Mouse (Mus musculus): ENCODE results near the gene 1700025G04Rik. TPM values are rescaled to one million over a fixed set of nuclear protein-coding genes. Genes with fewer than 3 reads are reported as not detected.

1700025G04Rik gene
- total and polyA plus RNA-seq, 3 experiments, result 0.16 TPM; not detected in 2

- TF ChIP-seq TAL1 (conservative IDR thresholded peaks at IDR 0.05; ENCODE audit: low read depth, low read length), result no peak
- TF ChIP-seq POLR2AphosphoS5 (IDR thresholded peaks at IDR 0.05; ENCODE audit: insufficient replicate concordance, low read depth, low read length), result no peak
- no peak for TF ChIP-seq GATA2 (IDR thresholded peaks at IDR 0.05; ENCODE audit: borderline replicate concordance, low read depth, low read length)
- TF ChIP-seq CTCF (IDR thresholded peaks at IDR 0.05; ENCODE audit: low read depth, low read length), result no peak
- no peak for TF ChIP-seq GATA1 (IDR thresholded peaks at IDR 0.05; ENCODE audit: borderline replicate concordance, low read length)
- H3K27me3 ChIP-seq (ENCODE audit: insufficient read depth, low read length), result no peaks in the 10 kb centered on the region
- no peaks in the 10 kb centered on the region for H3K4me1 ChIP-seq (ENCODE audit: insufficient read depth, low read depth, low read length)
- H3K36me3 ChIP-seq (replicated peaks), result no peaks in the 10 kb centered on the region
- no peak overlapping the region for H3K4me3 ChIP-seq (ENCODE audit: low read depth, low read length)
- peaks cover 45% of the 10 kb centered on the region for H3K9me3 ChIP-seq (replicated peaks)
- DNase-seq (ENCODE audit: low spot score) (no peak), ATAC-seq (ENCODE audit: extremely low read depth, insufficient number of reproducible peaks, low FRiP score, poor library complexity, severe bottlenecking) (no peak)
Measured at GRCm38 (mm10) chr1:151968126-151968525, 121.8 kb downstream of the 1700025G04Rik start.

GRCm38 (mm10) chr1:151964811-151965210, 125.1 kb downstream of the 1700025G04Rik start:
- ATAC-seq (ENCODE audit: extremely low read depth, insufficient number of reproducible peaks, low FRiP score, poor library complexity, severe bottlenecking), result no peak
- peaks cover 43% of the 10 kb centered on the region for H3K9me3 ChIP-seq (replicated peaks)
- no peak for DNase-seq (ENCODE audit: low spot score)
- H3K4me3 ChIP-seq (ENCODE audit: low read depth, low read length), result no peak overlapping the region
- H3K27me3 ChIP-seq (ENCODE audit: insufficient read depth, low read length), result no peaks in the 10 kb centered on the region
- no peaks in the 10 kb centered on the region for H3K36me3 ChIP-seq (replicated peaks)
- H3K4me1 ChIP-seq (ENCODE audit: insufficient read depth, low read depth, low read length), result no peaks in the 10 kb centered on the region
- TF ChIP-seq GATA1 (IDR thresholded peaks at IDR 0.05; ENCODE audit: borderline replicate concordance, low read length) (no peak), GATA2 (IDR thresholded peaks at IDR 0.05; ENCODE audit: borderline replicate concordance, low read depth, low read length) (no peak), CTCF (IDR thresholded peaks at IDR 0.05; ENCODE audit: low read depth, low read length) (no peak), TAL1 (conservative IDR thresholded peaks at IDR 0.05; ENCODE audit: low read depth, low read length) (no peak), POLR2AphosphoS5 (IDR thresholded peaks at IDR 0.05; ENCODE audit: insufficient replicate concordance, low read depth, low read length) (no peak)

- no peak for DNase-seq (ENCODE audit: low spot score)
- peaks cover 39% of the 10 kb centered on the region for H3K9me3 ChIP-seq (replicated peaks)
- no peaks in the 10 kb centered on the region for H3K4me1 ChIP-seq (ENCODE audit: insufficient read depth, low read depth, low read length)
- H3K27me3 ChIP-seq (ENCODE audit: insufficient read depth, low read length), result no peaks in the 10 kb centered on the region
- TF ChIP-seq GATA2 (IDR thresholded peaks at IDR 0.05; ENCODE audit: borderline replicate concordance, low read depth, low read length) (no peak), TAL1 (conservative IDR thresholded peaks at IDR 0.05; ENCODE audit: low read depth, low read length) (no peak), POLR2AphosphoS5 (IDR thresholded peaks at IDR 0.05; ENCODE audit: insufficient replicate concordance, low read depth, low read length) (no peak), CTCF (IDR thresholded peaks at IDR 0.05; ENCODE audit: low read depth, low read length) (no peak), GATA1 (IDR thresholded peaks at IDR 0.05; ENCODE audit: borderline replicate concordance, low read length) (no peak)
- no peaks in the 10 kb centered on the region for H3K36me3 ChIP-seq (replicated peaks)
- H3K4me3 ChIP-seq (ENCODE audit: low read depth, low read length), result no peak overlapping the region
- ATAC-seq (ENCODE audit: extremely low read depth, insufficient number of reproducible peaks, low FRiP score, poor library complexity, severe bottlenecking), result no peak
Measured at GRCm38 (mm10) chr1:151963248-151963647, 126.7 kb downstream of the 1700025G04Rik start.

GRCm38 (mm10) chr1:151962078-151962477, 127.8 kb downstream of the 1700025G04Rik start:
- Histone ChIP-seq H3K27me3 (ENCODE audit: insufficient read depth, low read length) (no peaks in the 10 kb centered on the region), H3K4me1 (ENCODE audit: insufficient read depth, low read depth, low read length) (no peaks in the 10 kb centered on the region), H3K9me3 (replicated peaks) (peaks cover 39% of the 10 kb centered on the region), H3K4me3 (ENCODE audit: low read depth, low read length) (no peak overlapping the region), H3K36me3 (replicated peaks) (no peaks in the 10 kb centered on the region)
- DNase-seq (ENCODE audit: low spot score) (no peak), ATAC-seq (ENCODE audit: extremely low read depth, insufficient number of reproducible peaks, low FRiP score, poor library complexity, severe bottlenecking) (no peak)
- TF ChIP-seq TAL1 (conservative IDR thresholded peaks at IDR 0.05; ENCODE audit: low read depth, low read length), result no peak
- no peak for TF ChIP-seq CTCF (IDR thresholded peaks at IDR 0.05; ENCODE audit: low read depth, low read length)
- no peak for TF ChIP-seq POLR2AphosphoS5 (IDR thresholded peaks at IDR 0.05; ENCODE audit: insufficient replicate concordance, low read depth, low read length)
- no peak for TF ChIP-seq GATA1 (IDR thresholded peaks at IDR 0.05; ENCODE audit: borderline replicate concordance, low read length)
- no peak for TF ChIP-seq GATA2 (IDR thresholded peaks at IDR 0.05; ENCODE audit: borderline replicate concordance, low read depth, low read length)

- ATAC-seq (ENCODE audit: extremely low read depth, insufficient number of reproducible peaks, low FRiP score, poor library complexity, severe bottlenecking) (no peak), DNase-seq (ENCODE audit: low spot score) (no peak)
- Histone ChIP-seq H3K9me3 (replicated peaks) (peaks cover 41% of the 10 kb centered on the region), H3K4me3 (ENCODE audit: low read depth, low read length) (no peak overlapping the region), H3K36me3 (replicated peaks) (no peaks in the 10 kb centered on the region), H3K27me3 (ENCODE audit: insufficient read depth, low read length) (no peaks in the 10 kb centered on the region), H3K4me1 (ENCODE audit: insufficient read depth, low read depth, low read length) (no peaks in the 10 kb centered on the region)
- TF ChIP-seq CTCF (IDR thresholded peaks at IDR 0.05; ENCODE audit: low read depth, low read length) (no peak), TAL1 (conservative IDR thresholded peaks at IDR 0.05; ENCODE audit: low read depth, low read length) (no peak), GATA2 (IDR thresholded peaks at IDR 0.05; ENCODE audit: borderline replicate concordance, low read depth, low read length) (no peak), GATA1 (IDR thresholded peaks at IDR 0.05; ENCODE audit: borderline replicate concordance, low read length) (no peak)
Measured at GRCm38 (mm10) chr1:151961204-151961603, 128.7 kb downstream of the 1700025G04Rik start.

GRCm38 (mm10) chr1:151959010-151959409, 130.9 kb downstream of the 1700025G04Rik start:
- peaks cover 45% of the 10 kb centered on the region for H3K9me3 ChIP-seq (replicated peaks)
- no peak for TF ChIP-seq GATA1 (IDR thresholded peaks at IDR 0.05; ENCODE audit: borderline replicate concordance, low read length)
- TF ChIP-seq GATA2 (IDR thresholded peaks at IDR 0.05; ENCODE audit: borderline replicate concordance, low read depth, low read length), result no peak
- no peak for TF ChIP-seq POLR2AphosphoS5 (IDR thresholded peaks at IDR 0.05; ENCODE audit: insufficient replicate concordance, low read depth, low read length)
- TF ChIP-seq CTCF (IDR thresholded peaks at IDR 0.05; ENCODE audit: low read depth, low read length), result no peak
- no peak for TF ChIP-seq TAL1 (conservative IDR thresholded peaks at IDR 0.05; ENCODE audit: low read depth, low read length)
- H3K4me1 ChIP-seq (ENCODE audit: insufficient read depth, low read depth, low read length), result no peaks in the 10 kb centered on the region
- ATAC-seq (ENCODE audit: extremely low read depth, insufficient number of reproducible peaks, low FRiP score, poor library complexity, severe bottlenecking) (no peak), DNase-seq (ENCODE audit: low spot score) (no peak)
- no peak overlapping the region for H3K4me3 ChIP-seq (ENCODE audit: low read depth, low read length)
- no peaks in the 10 kb centered on the region for H3K27me3 ChIP-seq (ENCODE audit: insufficient read depth, low read length)
- H3K36me3 ChIP-seq (replicated peaks), result no peaks in the 10 kb centered on the region

Measured in G1E (cell line).